Mouse (Mus musculus) stomach, embryonic 14.5 days (tissue): ENCODE data around the gene 2610528J11Rik. TPM values are rescaled to one million over a fixed set of nuclear protein-coding genes. Genes with fewer than 3 reads are reported as not detected.
A peak's percentile ranks its signal among the peaks of the same experiment; 100 is the strongest.

Source experiments
- ATAC-seq: fragments of 200-750 bp; cut with Nextera tagmentation; 2 replicates; pipeline ENCODE4 v1.8.0; 2017; ENCODE audit warnings: low read depth, moderate TSS enrichment; ENCODE audit not compliant: insufficient number of reproducible peaks, insufficient read depth, low FRiP score
- H3K27ac ChIP-seq: fragments of 300-500 bp; sonication (generic); 2 replicates; pipeline ENCODE4 v1.5.1; 2014; ENCODE audit warnings: mild to moderate bottlenecking, low read length, moderate library complexity, mixed read lengths
- H3K27me3 ChIP-seq: fragments of 300-500 bp; sonication (generic); 2 replicates; pipeline ENCODE4 v1.6.1; 2014; ENCODE audit warnings: low read length, control low read depth, mixed read lengths; ENCODE audit not compliant: control insufficient read depth, insufficient read depth
- H3K36me3 ChIP-seq: fragments of 300-500 bp; sonication (generic); 2 replicates; pipeline ENCODE4 v1.6.1; 2014; ENCODE audit warnings: mild to moderate bottlenecking, control low read depth, low read length, moderate library complexity, mixed read lengths; ENCODE audit not compliant: control insufficient read depth, insufficient read depth
- H3K4me1 ChIP-seq: fragments of 300-500 bp; sonication (generic); 2 replicates; pipeline ENCODE4 v1.6.1; 2014; ENCODE audit warnings: low read length, control low read depth, mixed read lengths; ENCODE audit not compliant: control insufficient read depth, insufficient read depth
- H3K4me2 ChIP-seq: fragments of 300-500 bp; sonication (generic); replicated peaks from 2 replicates; pipeline ENCODE4 v1.6.1; 2014; ENCODE audit warnings: low read depth, low read length, control low read depth
- H3K4me3 ChIP-seq: fragments of 300-500 bp; sonication (generic); 2 replicates; pipeline ENCODE4 v1.5.1; 2014; ENCODE audit warnings: low read depth, low read length, control low read depth
- H3K9ac ChIP-seq: fragments of 300-500 bp; sonication (generic); replicated peaks from 2 replicates; pipeline ENCODE4 v1.6.1; 2014; ENCODE audit warnings: low read depth, mild to moderate bottlenecking, control low read depth, low read length, moderate library complexity, mixed read lengths
- H3K9me3 ChIP-seq: fragments of 300-500 bp; sonication (generic); 2 replicates; pipeline ENCODE4 v1.6.1; 2016; ENCODE audit warnings: low read depth, low read length, control low read depth; ENCODE audit not compliant: control insufficient read depth
- WGBS: fragments of 180-500 bp; shearing (Covaris S2); extraction: QIAGEN DNeasy Blood & Tissue Kit; methylation state at CpG from one replicate; pipeline ENCODE4 v1.1.7; 2014; 5-methylcytosine and 5-hydroxymethylcytosine counted together
- polyA plus RNA-seq: library from polyadenylated mRNA; unstranded; fragments of >200 nt; fragmentation: Nextera tagmentation; extraction: Ambion mirVana; gene quantifications from 2 replicates; pipeline ENCODE4 v1.2.1, GENCODE M21; 2014

2610528J11Rik gene
- polyA plus RNA-seq, 1 experiment from 2014 or later: 17.9 TPM

GRCm38 (mm10) chr4:118516699-118517496, 9.9 kb upstream of the 2610528J11Rik start:
- no peak overlapping the region; the same call in 1 of the 2 replicates for H3K27ac ChIP-seq
- H3K36me3 ChIP-seq: no peaks in the 10 kb centered on the region
- no peaks in the 10 kb centered on the region for H3K9me3 ChIP-seq
- WGBS: 14% methylated on average over 20 of the region's 20 CpGs
- no peak overlapping the region for H3K4me3 ChIP-seq
- no peaks in the 10 kb centered on the region for H3K27me3 ChIP-seq
- H3K4me2 ChIP-seq: no peak overlapping the region
- ATAC-seq: 0 out of 2 replicates have a peak, but pooled peaks have one; percentile 37
- H3K9ac ChIP-seq: no peak overlapping the region
- peaks cover 3% of the 10 kb centered on the region for H3K4me1 ChIP-seq

- no peak overlapping the region; the same call in 1 of the 2 replicates for H3K27ac ChIP-seq
- no peaks in the 10 kb centered on the region for H3K27me3 ChIP-seq
- H3K9ac ChIP-seq: no peak overlapping the region
- no peak overlapping the region for H3K4me2 ChIP-seq
- H3K4me1 ChIP-seq: peaks cover 3% of the 10 kb centered on the region
- no peaks in the 10 kb centered on the region for H3K9me3 ChIP-seq
- H3K4me3 ChIP-seq: no peak overlapping the region
- ATAC-seq: no peak
- 42% methylated on average over 16 of the region's 16 CpGs for WGBS
- no peaks in the 10 kb centered on the region for H3K36me3 ChIP-seq
Measured at GRCm38 (mm10) chr4:118517497-118518146, 9.2 kb upstream of the 2610528J11Rik start.

GRCm38 (mm10) chr4:118518208-118518607, 8.6 kb upstream of the 2610528J11Rik start:
- no peak for ATAC-seq
- no peak overlapping the region for H3K4me2 ChIP-seq

GRCm38 (mm10) chr4:118522248-118522647, 4.6 kb upstream of the 2610528J11Rik start:
- 78% methylated on average over 7 of the region's 7 CpGs for WGBS
- Histone ChIP-seq H3K4me3 (no peak overlapping the region), H3K36me3 (no peaks in the 10 kb centered on the region), H3K27me3 (no peaks in the 10 kb centered on the region), H3K27ac (no peak overlapping the region), H3K4me1 (peaks cover 1% of the 10 kb centered on the region), H3K9ac (no peak overlapping the region), H3K9me3 (no peaks in the 10 kb centered on the region), H3K4me2 (no peak overlapping the region)
- no peak for ATAC-seq

More at GRCm38 (mm10) chr4:118518208-118518607, 8.6 kb upstream of the 2610528J11Rik start:
- Histone ChIP-seq H3K36me3 (no peaks in the 10 kb centered on the region), H3K4me1 (peaks cover 3% of the 10 kb centered on the region), H3K9me3 (no peaks in the 10 kb centered on the region), H3K4me3 (no peak overlapping the region), H3K27me3 (no peaks in the 10 kb centered on the region), H3K9ac (no peak overlapping the region), H3K27ac (no peak overlapping the region)
- 66% methylated on average over 5 of the region's 5 CpGs for WGBS

- Histone ChIP-seq H3K27ac (no peak overlapping the region), H3K9ac (no peak overlapping the region), H3K4me1 (no peaks in the 10 kb centered on the region), H3K27me3 (no peaks in the 10 kb centered on the region), H3K4me3 (no peak overlapping the region), H3K36me3 (no peaks in the 10 kb centered on the region), H3K4me2 (no peak overlapping the region), H3K9me3 (no peaks in the 10 kb centered on the region)
- no peak for ATAC-seq
- 63% methylated on average over 7 of the region's 7 CpGs for WGBS
Measured at GRCm38 (mm10) chr4:118523976-118524375, 2.8 kb upstream of the 2610528J11Rik start.

- Histone ChIP-seq H3K27ac (no peak overlapping the region), H3K9ac (no peak overlapping the region), H3K4me3 (no peak overlapping the region), H3K4me1 (no peaks in the 10 kb centered on the region), H3K27me3 (no peaks in the 10 kb centered on the region), H3K9me3 (no peaks in the 10 kb centered on the region), H3K4me2 (no peak overlapping the region), H3K36me3 (no peaks in the 10 kb centered on the region)
- ATAC-seq: no peak
- 71% methylated on average over 3 of the region's 3 CpGs for whole genome bisulfite sequencing
Measured at GRCm38 (mm10) chr4:118525779-118526178, 1.0 kb upstream of the 2610528J11Rik start.

- peak overlapping the region; percentile 67; the same call in 1 of the 2 replicates for H3K27ac ChIP-seq
- H3K4me1 ChIP-seq: no peaks in the 10 kb centered on the region
- 38% methylated on average over 5 of the region's 5 CpGs for WGBS
- no peak overlapping the region for H3K9ac ChIP-seq
- H3K4me2 ChIP-seq: peak overlapping the region; percentile 33
- no peaks in the 10 kb centered on the region for H3K36me3 ChIP-seq
- ATAC-seq: no peak
- peak overlapping the region; percentile 16 for H3K4me3 ChIP-seq
- no peaks in the 10 kb centered on the region for H3K9me3 ChIP-seq
- H3K27me3 ChIP-seq: no peaks in the 10 kb centered on the region
Measured at GRCm38 (mm10) chr4:118527335-118527681, 509 bp downstream of the 2610528J11Rik start.

GRCm38 (mm10) chr4:118527720-118528119, 921 bp downstream of the 2610528J11Rik start:
- Histone ChIP-seq H3K27me3 (no peaks in the 10 kb centered on the region), H3K9ac (no peak overlapping the region), H3K4me2 (peak overlapping the region; percentile 33), H3K4me3 (no peak overlapping the region), H3K27ac (no peak overlapping the region), H3K4me1 (no peaks in the 10 kb centered on the region), H3K36me3 (no peaks in the 10 kb centered on the region), H3K9me3 (no peaks in the 10 kb centered on the region)
- WGBS: 76% methylated on average over 6 of the region's 6 CpGs
- no peak for ATAC-seq
